Mouse (Mus musculus): ENCODE results near the gene Tfrc.
A peak's percentile ranks its signal among the peaks of the same experiment; 100 is the strongest.
"Not testable (repeated sequence)": the region's sequence is repeated elsewhere in the genome, so short reads cannot be mapped to it uniquely, and the experiment has no call there.

Tfrc gene

GRCm38 (mm10) chr16:32612052-32612451, 3.3 kb downstream of the Tfrc start:
- DNase-seq (ENCODE audit: low read depth, low spot score): no peak

DNA sequence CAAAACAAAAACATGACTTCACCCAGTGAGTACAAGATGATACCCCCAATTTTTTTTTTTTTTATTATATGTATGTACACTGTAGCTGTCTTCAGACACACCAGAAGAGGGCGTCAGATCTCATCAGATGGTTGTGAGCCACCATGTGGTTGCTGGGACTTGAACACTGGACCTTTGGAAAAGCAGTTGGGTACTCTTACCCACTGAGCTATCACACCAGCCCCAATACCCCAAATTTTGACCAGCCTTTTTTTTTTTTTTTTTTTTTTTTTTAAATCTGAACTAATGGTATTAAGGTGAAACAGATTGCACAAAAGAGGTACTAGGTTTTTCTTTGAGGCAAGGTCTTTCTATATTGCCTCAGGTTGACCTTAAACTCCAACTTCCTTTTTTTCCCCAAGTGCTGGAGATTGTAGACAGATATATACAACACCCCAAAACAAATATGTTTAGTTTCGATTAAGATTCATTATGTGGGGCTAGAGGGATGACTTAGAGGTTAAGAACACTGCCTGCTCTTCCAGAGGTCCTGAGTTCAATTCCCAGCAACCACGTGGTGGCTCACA, 4.6 kb downstream of the Tfrc start:
- DNase-seq (ENCODE audit: low read depth, low spot score): peak; percentile 19

GRCm38 (mm10) chr16:32614047-32614446, 5.3 kb downstream of the Tfrc start:
- DNase-seq (ENCODE audit: low read depth, low spot score): peak; percentile 38

DNA sequence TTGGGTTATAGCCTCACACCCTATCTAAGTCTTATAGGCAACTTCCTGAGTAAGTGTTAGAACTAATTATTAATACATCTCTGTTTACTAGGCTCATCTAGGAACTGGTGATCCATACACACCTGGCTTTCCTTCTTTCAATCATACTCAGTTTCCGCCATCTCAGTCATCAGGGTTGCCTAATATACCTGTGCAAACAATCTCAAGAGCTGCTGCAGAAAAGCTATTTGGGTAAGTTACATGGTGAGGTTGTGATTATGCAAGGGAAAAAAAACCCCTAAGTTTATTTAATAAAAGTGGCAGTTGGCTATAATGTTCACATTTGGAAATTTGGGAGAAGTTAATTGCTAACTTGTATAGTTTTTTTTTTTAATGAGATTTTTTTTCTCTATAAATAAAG, 10.2 kb downstream of the Tfrc start:
- DNase-seq (ENCODE audit: low read depth, low spot score): no peak

DNA sequence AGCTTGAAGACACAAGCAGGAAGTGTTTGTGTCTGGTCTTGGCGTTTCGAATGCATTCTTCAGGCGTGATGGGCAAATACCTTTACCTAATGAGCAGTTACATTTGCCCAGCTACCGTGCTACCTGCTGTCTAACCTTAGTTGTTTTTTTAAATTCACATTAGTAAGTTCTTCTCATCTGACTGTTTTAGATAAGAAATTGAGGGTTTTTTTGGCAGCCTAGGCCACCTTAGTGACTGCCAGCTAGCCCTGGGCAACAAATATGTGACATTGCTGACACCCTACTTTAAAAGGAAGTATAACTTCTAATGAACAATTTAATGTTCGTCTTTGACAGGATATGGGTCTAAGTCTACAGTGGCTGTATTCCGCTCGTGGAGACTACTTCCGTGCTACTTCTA, 19.4 kb downstream of the Tfrc start:
- DNase-seq (ENCODE audit: low read depth, low spot score): no peak

DNA sequence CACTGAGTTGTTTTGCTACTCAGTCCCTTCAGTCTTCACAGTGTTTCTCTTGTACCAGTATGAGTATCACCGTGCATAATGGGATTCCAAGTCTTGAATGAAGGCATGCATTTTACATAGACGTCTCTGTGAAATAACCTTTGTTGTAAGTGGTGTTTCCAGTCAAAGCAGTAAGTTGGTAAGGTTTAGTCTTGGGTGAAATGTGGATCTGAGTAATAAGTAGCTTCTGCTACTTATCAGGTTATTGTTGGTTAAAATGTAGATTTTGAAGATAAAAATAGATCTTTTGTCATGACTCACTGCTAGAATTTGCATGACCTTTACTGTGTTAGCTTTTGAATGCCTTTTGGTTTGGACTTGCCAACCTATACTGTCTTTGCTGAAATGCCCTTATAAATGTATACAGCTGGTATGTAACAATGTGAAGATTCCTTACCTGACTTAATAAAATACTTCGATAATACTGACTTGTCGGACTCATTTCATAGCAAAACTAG, 23.7 kb downstream of the Tfrc start:
- DNase-seq (ENCODE audit: low read depth, low spot score): no peak

DNA sequence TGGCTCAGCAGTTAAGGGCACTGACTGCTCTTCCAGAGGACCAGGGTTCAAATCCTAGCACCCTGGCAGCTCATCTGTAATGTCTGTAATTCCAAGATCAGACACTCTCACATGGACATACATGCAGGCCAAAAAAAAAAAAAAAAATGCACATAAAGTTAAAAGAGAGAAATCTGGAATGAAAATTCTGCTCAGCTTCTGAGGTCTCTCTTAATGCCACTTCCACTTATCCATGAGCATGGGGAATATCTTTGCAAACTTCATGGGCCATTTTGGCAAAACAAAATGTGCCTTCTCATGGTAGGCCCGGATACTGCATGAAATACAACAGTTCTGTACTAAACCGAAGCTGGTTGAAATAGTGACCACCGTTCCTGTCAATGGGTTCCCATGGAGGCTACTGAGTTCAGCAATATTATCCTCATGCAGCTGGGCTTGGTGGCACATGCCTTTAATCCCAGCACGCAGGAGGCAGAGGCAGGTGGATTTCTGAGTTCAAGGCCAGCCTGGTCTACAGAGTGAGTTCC, 24.8 kb downstream of the Tfrc start:
- DNase-seq (ENCODE audit: low read depth, low spot score): no peak

DNA sequence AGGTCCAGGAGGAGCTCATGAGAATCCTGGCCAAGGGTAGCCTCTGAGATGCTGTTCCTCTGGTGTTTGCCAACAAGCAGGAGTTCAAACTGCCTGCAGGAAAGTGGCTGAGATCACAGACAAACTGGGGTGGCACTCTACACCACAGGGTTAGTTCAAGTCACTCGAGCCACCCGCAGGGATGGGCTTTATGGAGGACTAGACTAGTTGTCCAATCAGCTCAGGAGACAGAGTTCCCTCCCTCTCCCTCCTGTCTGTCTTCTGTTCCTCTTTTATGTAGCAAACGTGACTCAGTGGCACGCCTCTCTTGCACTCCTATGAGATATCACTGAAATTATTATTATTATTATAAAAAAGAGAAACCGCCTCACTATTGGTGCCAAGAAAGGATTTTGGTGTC, 25.5 kb downstream of the Tfrc start:
- peak; percentile 70 for DNase-seq (ENCODE audit: low read depth, low spot score)

GRCm38 (mm10) chr16:32635314-32635713, 26.6 kb downstream of the Tfrc start:
- DNase-seq (ENCODE audit: low read depth, low spot score): no peak

GRCm38 (mm10) chr16:32636331-32636730, 27.6 kb downstream of the Tfrc start:
- no peak for DNase-seq (ENCODE audit: low read depth, low spot score)

DNA sequence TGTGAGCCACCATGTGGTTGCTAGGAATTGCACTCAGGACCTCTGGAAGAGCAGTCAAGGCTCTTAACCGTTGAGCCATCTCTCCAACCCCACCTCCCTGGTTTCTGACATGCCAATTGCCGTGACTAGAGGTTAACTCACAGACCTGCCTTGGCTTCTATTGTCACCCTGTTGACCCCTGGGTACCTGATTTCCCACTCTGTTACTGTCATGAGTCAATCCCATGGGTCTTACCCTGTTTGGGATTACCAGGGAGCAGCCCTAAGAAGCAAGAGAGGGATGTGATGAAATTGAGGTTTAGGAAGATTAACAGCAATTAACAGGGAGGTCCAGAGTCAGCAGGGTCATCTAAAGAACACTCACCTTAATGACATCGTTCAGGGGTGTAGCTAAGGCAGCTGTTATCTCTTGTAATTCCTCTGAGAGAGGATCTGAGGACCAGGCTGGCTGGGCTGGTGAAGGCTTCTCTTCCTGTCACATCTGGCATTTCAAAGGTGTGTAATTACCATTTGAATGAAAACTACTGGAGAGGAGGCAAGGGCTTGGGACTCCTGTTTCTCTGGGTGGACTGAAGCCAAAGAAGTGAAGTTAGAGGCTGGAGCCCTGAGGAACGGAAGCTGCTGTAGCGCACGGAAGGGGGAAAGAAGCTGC, 28.3 kb downstream of the Tfrc start:
- DNase-seq (ENCODE audit: low read depth, low spot score): no peak

- DNase-seq (ENCODE audit: low read depth, low spot score): peak; percentile 84
These were observed 29.8 kb downstream of the Tfrc start for GRCm38 (mm10) chr16:32638476-32638875.

GRCm38 (mm10) chr16:32640096-32640495, 31.4 kb downstream of the Tfrc start:
- no peak for DNase-seq (ENCODE audit: low read depth, low spot score)

GRCm38 (mm10) chr16:32640683-32641082, 32.0 kb downstream of the Tfrc start:
- not testable (repeated sequence) for DNase-seq (ENCODE audit: low read depth, low spot score)

GRCm38 (mm10) chr16:32641440-32642219, 32.9 kb downstream of the Tfrc start:
- no peak for DNase-seq (ENCODE audit: low read depth, low spot score)

DNA sequence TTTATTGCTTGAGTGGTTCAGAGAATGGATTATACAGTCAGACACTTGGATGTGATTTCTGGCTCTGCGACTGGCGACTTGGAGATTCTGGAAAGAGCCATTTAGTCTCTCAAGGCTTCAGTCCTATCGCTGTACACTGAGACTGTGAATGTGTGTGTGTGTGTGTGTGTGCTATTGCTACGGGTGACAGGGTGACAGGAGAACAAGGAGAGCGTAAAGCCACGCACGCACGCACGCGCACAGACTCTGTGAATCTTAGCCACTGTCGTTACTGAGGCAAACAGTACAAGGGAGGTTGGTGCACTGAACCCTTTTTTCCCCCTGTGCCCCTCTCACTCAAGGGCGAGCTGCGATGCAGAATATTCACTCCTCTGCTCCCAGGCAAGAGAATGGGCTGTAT, 33.6 kb downstream of the Tfrc start:
- DNase-seq (ENCODE audit: low read depth, low spot score): no peak

- peak; percentile 93 for DNase-seq (ENCODE audit: low read depth, low spot score)
These were observed 34.9 kb downstream of the Tfrc start, which contains the start of gene Tnk2 for GRCm38 (mm10) chr16:32643661-32644061. TSS of gene Tnk2 (plus strand) at chr16:32643874.

DNA sequence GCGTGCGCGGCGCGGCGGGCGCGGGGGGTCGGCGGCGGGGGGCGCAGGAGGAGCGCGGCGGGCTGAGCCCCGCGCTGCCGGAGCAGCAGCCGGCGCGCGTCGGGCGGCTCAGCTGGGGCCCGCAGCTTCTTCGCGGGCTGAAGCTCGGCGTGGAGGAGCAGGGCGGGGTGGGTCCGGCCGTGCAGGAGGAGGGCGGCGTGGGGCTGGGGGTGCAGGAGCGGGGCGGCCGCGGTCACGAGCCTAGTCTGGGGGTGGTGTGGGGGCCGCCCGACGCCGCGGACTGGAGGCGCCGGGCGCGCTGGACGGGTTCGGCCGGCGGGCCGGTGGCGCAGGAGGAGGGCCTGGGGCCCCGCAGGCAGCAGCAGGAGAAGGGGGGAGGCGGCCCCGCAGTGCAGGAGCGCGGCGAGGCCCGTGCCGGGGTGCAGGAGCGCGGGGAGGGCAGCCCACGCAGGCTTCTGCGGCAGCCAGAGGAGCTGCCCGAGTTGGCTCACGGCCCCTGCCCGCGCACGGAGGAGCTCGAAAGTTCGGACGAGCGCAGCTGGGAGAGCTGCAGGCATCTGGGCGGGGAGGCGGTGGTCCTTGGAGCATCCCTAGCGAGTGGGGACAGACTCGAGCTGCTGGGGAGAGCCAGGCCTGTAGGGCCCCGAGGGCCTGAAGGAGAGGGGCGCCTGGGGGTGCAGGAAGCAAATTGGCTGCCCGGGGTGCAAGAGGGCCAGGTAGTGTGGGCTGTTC, 35.5 kb downstream of the Tfrc start:
- DNase-seq (ENCODE audit: low read depth, low spot score): peak; percentile 69

DNA sequence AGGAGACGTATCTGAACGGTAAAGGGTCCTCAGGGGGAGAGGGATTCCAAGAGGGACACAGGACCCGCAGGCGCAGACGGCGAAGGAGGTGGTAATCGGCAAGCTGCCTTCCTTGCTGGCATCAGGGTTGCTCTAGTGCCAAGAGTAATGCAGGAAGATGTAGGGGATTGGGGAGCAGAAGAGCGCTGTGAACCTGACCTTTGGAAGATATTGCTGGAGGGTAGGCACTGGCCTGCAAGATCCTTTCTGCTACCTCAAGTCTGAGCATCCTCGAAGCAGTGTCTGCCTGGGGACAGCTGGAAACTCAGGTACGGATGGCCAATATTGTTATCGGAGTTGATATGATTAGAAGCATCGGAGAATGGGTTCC, 36.1 kb downstream of the Tfrc start:
- no peak for DNase-seq (ENCODE audit: low read depth, low spot score)

GRCm38 (mm10) chr16:32645361-32645914, 36.7 kb downstream of the Tfrc start:
- DNase-seq (ENCODE audit: low read depth, low spot score): peak; percentile 90

DNA sequence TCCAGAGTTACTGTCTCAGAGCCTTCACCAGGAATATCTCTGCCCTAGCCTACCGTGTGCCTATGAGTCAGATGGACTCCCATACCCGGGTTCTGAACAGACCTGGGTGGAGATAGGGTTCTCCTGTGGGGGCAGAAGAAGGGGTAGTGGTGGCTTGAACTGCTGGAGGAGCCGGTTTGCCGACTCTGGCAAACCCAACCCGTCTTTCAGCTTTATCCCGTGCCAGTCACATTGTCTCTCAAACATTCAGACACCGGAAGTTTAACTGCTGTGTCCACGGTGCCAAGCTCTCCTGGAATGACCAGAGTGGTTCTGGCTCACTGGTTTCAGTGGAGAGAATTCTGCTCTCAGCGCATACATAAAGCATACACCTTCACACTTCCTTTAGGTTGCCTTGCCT, 37.3 kb downstream of the Tfrc start:
- DNase-seq (ENCODE audit: low read depth, low spot score): no peak

Data from A20 (cell line).